Mouse (Mus musculus): ENCODE data around the gene Wdr41.

DNA sequence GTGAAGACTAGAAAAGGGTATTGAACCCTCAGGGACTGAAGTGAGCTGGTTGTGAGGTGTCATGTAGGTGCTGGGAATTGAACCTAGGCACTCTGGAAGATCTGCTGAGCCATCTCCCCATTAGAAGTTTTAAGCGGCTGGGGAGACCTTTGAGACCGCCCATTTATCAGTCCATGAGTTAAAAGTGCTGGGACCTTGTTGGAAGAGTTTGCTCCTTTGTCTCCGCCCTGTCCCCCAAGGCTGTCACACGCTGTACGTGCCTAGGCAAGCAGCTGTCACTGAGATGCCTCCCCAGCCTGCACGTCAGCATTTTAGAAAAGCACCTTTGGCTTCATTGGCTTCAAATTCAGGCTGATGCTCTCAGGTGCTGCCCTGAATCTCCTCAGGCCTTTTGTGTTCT lies 44.1 kb downstream of the Wdr41 start:
- TF ChIP-seq CTCF (IDR thresholded peaks at IDR 0.05; ENCODE audit: low read depth): no peak
- TF ChIP-seq EP300 (IDR thresholded peaks at IDR 0.05; ENCODE audit: low read depth): no peak
